Mouse (Mus musculus) fat pad, adult 2 months (tissue): Measurements from ENCODE around the gene Bbs9.
"Not testable (repeated sequence)": the region's sequence is repeated elsewhere in the genome, so short reads cannot be mapped to it uniquely, and the experiment has no call there.

Source experiments
- DNase-seq: peaks from one replicate; pipeline ENCODE4 v3.0.0-alpha.2; 2011; ENCODE audit warnings: low read depth, low spot score; ENCODE audit errors: extremely low read depth

The Bbs9 gene

GRCm38 (mm10) chr9:22834994-22835512, 359.5 kb downstream of the Bbs9 start:
- DNase-seq, result no peak

- no peak for DNase-seq
These were observed 361.5 kb downstream of the Bbs9 start for GRCm38 (mm10) chr9:22837000-22837399.

- no peak for DNase-seq
These were observed 362.2 kb downstream of the Bbs9 start for GRCm38 (mm10) chr9:22837702-22838210.

- DNase-seq, result no peak
These were observed 370.5 kb downstream of the Bbs9 start for GRCm38 (mm10) chr9:22846048-22846447.

DNA sequence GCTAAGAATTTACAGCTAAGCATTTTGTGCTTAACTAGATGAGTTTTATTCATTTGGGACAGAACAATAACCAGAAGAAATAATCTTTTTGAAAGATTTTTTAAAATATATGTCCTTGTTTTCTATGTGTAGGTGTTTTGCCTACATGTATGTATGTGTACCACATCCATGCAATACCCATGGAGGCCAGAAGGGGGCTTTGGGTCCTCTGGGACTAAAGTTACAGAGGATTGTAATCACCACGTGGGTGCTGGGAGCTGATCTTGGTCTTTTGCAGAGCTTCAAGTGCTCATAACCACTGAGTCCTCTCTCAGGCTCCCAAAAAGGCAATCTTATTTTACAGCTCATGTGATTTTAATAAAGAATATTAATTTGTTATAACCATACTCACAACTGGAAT, 371.3 kb downstream of the Bbs9 start:
- DNase-seq, result no peak

GRCm38 (mm10) chr9:22848800-22849199, 373.3 kb downstream of the Bbs9 start:
- DNase-seq, result no peak

- no peak for DNase-seq
These were observed 373.7 kb downstream of the Bbs9 start for GRCm38 (mm10) chr9:22849212-22849611.

DNA sequence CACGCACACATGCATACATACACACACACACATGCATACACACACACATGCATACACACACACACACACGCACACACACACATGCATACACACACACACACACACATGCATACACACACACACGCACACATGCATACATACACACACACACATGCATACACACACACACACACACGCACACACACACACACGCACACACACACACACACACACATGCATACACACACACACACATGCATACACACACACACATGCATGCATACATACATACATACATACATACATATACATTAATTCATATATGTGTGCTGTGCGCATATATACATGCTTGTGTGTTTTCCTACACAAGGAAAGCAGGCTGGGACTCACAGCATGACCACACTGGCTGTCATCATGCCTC, 393.6 kb downstream of the Bbs9 start:
- DNase-seq, result not testable (repeated sequence)

GRCm38 (mm10) chr9:22870661-22871060, 395.1 kb downstream of the Bbs9 start:
- no peak for DNase-seq

GRCm38 (mm10) chr9:22875231-22875630, 399.7 kb downstream of the Bbs9 start:
- no peak for DNase-seq

- DNase-seq, result no peak
These were observed 403.8 kb downstream of the Bbs9 start for GRCm38 (mm10) chr9:22879266-22879665.

- no peak for DNase-seq
These were observed 410.8 kb downstream of the Bbs9 start for GRCm38 (mm10) chr9:22886351-22886750.

- DNase-seq, result no peak
These were observed 429.9 kb downstream of the Bbs9 start for GRCm38 (mm10) chr9:22905434-22905833.

DNA sequence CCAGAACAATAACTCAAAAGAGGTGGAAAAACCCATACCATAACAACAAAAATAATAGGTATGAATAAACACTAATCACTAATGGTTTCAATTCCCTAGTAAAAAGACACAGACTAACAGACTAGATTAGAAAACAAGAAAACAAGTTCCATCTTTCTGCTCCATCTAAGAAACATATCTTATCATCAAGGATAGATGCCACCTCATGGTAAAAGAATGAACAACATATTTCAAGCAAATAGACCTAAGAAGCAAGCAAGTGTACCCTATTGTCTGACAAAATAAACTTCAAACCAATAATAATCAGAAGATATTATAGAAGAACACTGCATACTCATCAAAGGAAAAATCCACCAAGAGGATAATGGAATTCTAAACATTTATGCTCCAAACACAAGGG, 441.3 kb downstream of the Bbs9 start:
- DNase-seq, result no peak

- DNase-seq, result no peak
These were observed 460.1 kb downstream of the Bbs9 start for GRCm38 (mm10) chr9:22935645-22936044.
